Mouse (Mus musculus) erythroblast, embryonic 14.5 days (primary cell): ENCODE data around the gene Msi2. TPM values are rescaled to one million over a fixed set of nuclear protein-coding genes. Genes with fewer than 3 reads are reported as not detected.

Experiments
- H3K27me3 ChIP-seq: 2 replicates; pipeline ENCODE4 v1.6.1; 2012; ENCODE audit warnings: inconsistent platforms; ENCODE audit not compliant: control insufficient read depth
- H3K36me3 ChIP-seq: 2 replicates; pipeline ENCODE4 v1.6.1; 2012; ENCODE audit warnings: mild to moderate bottlenecking, inconsistent platforms; ENCODE audit not compliant: control insufficient read depth
- H3K4me1 ChIP-seq: 2 replicates; pipeline ENCODE4 v1.6.1; 2012; ENCODE audit warnings: inconsistent platforms; ENCODE audit not compliant: control insufficient read depth
- H3K4me3 ChIP-seq: replicated peaks from 2 replicates; pipeline ENCODE3; 2012; ENCODE audit warnings: moderate library complexity, mild to moderate bottlenecking, inconsistent platforms
- H3K9me3 ChIP-seq: 2 replicates; pipeline ENCODE4 v1.6.1; 2012; ENCODE audit warnings: low read length, inconsistent platforms, mixed read lengths; ENCODE audit not compliant: control insufficient read depth
- GATA1 ChIP-seq: IDR thresholded peaks from 2 replicates; pipeline ENCODE4 v1.6.1; 2012; ENCODE audit warnings: low read length, inconsistent platforms, mixed read lengths
- TAL1 ChIP-seq: IDR thresholded peaks from 3 replicates; pipeline ENCODE4 v1.6.1; 2012; ENCODE audit warnings: low read length, inconsistent platforms, mixed read lengths
- polyA plus RNA-seq: library from polyadenylated mRNA; stranded (reverse); fragments of >175 nt; gene quantifications from 2 replicates; pipeline ENCODE4 v1.2.3, GENCODE M21; 2012

The Msi2 gene
- polyA plus RNA-seq, 1 experiment, result 0.45 TPM

DNA sequence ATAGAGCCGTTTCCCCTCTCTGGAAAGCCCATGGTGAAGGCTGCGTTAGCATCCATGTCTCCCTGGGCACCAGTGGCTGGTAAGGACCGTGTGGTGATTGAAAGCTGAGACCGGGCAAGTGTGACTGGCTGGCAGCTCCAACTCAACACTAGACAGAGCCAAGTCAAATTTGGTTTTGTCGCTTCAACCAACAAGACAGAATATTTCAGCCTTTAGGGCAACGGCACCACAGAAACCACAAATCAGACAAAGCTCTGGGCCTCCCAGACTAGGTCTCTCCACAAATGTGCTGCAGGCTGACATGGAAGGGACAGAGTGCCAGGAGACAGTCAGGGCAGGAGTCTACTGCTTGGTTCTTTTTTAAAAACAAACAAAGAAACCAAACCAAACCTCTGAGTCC lies 282.8 kb downstream of the Msi2 start:
- H3K4me3 ChIP-seq, result no peak overlapping the region
- TF ChIP-seq TAL1, result no peak
- no peak for TF ChIP-seq GATA1
- no peaks in the 10 kb centered on the region for H3K9me3 ChIP-seq
- H3K27me3 ChIP-seq, result no peaks in the 10 kb centered on the region
- H3K36me3 ChIP-seq, result no peaks in the 10 kb centered on the region
- no peaks in the 10 kb centered on the region for H3K4me1 ChIP-seq

DNA sequence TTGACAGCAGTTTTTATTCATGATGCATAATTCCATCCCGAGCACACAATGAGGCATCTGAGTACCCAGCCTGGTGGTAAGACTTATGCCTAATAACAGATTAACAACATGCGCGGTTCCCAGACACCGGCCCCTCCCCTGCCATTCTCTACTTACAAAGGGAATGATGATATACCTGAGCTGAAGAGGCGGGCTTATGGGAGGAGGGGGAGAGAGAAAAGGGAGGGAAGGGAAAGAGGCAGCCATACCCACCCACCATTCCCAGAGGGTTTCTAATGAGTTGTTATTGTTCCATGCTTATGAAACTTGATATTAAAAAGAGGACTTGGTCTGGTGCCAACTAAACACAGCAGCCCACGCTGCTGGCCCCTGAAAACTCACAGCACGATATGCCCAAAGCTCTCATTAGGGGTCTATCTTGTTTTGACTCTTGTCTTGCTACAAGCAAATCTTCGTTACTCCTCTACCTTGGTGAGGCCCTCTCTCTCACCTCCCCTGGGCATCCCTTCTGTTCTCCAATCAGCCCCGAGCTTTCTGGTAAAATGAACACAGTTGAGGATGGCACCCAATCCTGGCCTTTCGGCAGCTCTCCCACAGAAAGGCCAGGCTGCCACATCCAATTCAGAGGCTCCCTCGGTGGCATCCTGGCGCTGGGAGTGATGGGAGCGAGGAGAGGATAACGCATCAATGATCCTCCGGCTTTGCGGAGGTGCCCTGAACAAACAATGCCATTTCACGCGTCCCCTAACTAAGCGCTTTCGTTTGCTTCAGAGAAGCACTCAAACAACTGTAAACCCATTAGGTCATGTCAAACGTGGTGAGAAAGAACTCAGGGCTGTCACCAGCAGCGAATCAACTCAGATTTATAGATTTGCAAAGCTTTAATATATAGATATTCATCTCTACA lies 286.7 kb downstream of the Msi2 start:
- no peaks in the 10 kb centered on the region for H3K27me3 ChIP-seq
- H3K4me1 ChIP-seq, result no peaks in the 10 kb centered on the region
- TF ChIP-seq GATA1 (no peak), TAL1 (no peak)
- no peaks in the 10 kb centered on the region for H3K36me3 ChIP-seq
- no peak overlapping the region for H3K4me3 ChIP-seq
- H3K9me3 ChIP-seq, result no peaks in the 10 kb centered on the region

DNA sequence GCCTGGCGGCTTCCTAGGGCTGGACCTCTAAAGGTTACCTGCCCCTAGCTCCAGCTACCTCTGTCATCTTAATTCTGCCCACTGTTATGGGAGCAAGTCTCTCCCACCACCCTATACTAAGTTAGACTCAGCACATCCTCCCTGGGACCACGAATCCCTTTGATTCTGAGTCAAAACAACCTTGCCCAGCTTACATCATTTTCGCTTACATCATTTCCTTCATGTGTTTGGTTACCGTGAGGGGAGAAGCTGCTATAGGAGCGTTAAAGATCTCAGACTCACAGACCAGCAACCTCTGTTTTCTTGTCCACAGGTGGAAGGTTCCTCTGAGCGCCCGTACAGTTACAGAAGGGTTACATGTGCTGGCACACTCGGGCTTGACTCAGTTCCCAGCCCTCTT lies 288.0 kb downstream of the Msi2 start:
- Histone ChIP-seq H3K36me3 (no peaks in the 10 kb centered on the region), H3K9me3 (no peaks in the 10 kb centered on the region), H3K4me3 (no peak overlapping the region), H3K27me3 (no peaks in the 10 kb centered on the region), H3K4me1 (no peaks in the 10 kb centered on the region)
- TF ChIP-seq TAL1, result no peak
- TF ChIP-seq GATA1, result no peak

DNA sequence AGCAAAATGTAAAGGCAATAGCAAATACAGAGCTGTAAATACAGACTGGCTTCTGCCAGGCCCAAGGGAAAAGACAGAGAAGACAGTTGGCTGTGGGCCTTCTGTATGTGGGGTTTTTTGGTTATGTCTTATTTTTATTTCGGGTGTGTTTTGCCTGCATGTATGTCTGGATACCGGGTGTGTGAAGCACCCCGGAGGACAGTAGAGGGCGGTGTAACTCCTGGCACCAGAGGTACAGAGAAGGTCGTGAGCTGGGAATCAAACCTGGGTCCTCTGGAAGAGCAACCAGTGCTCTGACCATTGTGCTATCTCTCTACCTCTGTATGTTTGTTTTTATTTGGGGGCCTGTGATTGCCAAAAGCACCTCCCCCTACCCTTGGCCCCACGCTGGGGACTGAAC lies 288.6 kb downstream of the Msi2 start:
- no peaks in the 10 kb centered on the region for H3K9me3 ChIP-seq
- no peak overlapping the region for H3K4me3 ChIP-seq
- no peaks in the 10 kb centered on the region for H3K27me3 ChIP-seq
- TF ChIP-seq GATA1 (no peak), TAL1 (no peak)
- no peaks in the 10 kb centered on the region for H3K36me3 ChIP-seq
- no peaks in the 10 kb centered on the region for H3K4me1 ChIP-seq

DNA sequence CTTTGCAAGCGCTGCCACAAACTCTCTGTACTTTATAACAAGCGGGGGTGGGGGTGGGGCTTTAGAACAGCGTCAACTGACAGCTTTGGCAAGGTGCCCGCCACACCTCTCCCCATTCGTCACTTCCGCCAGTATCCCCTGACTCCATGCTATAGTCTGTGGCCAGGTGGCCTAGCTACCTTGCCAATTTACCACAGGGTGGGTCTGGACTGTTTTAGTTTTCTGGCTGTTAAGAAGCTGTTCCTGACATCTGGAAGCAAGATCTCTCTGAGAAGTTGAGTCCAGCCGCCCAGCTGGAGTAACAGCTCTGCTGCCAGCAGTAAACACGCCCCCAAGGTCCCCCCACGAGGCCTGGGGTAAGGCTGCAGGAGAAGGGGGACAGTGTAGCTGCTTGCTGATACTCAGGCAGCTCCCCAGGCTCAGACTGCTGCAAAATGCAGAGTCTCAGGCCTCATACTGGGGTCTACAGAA lies 292.6 kb downstream of the Msi2 start:
- H3K4me1 ChIP-seq, result no peaks in the 10 kb centered on the region
- H3K9me3 ChIP-seq, result no peaks in the 10 kb centered on the region
- H3K27me3 ChIP-seq, result no peaks in the 10 kb centered on the region
- no peak overlapping the region for H3K4me3 ChIP-seq
- no peaks in the 10 kb centered on the region for H3K36me3 ChIP-seq
- TF ChIP-seq TAL1 (no peak), GATA1 (no peak)

DNA sequence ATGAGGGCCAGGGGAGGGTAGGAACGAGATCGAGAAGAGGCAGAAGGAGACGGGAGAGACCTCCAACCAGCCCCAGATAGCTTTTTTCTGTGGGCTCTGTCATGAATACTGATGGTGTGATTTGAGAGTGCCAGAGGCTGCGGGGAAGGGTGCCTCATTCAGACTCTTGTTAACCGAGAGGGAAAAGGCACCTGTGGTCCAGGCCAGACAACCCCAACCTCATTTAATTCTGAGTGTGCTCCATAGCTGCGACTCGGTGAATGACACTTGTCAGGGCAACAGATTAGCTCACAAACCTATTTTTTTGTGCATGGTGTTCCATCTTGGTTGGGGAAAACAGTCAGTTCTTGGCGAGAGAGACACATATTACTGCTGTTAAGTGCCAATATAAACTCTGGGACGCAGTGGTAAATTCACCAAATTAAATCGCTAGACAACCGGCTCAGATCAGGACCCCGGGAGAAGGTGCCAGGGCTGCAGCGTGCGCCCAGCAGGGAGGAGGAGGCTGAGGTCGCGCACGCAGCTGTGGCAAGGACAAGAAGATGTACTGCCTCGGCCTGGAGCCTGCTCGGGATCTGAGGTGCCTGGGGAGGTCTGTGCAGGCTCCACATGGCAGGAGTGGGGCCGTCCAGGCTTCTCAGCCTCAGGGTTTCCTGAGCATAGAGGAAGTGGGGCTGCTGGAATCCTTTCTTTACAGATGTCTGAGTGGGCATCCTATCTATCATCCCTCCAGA lies 294.1 kb downstream of the Msi2 start:
- Histone ChIP-seq H3K9me3 (no peaks in the 10 kb centered on the region), H3K4me3 (no peak overlapping the region), H3K36me3 (no peaks in the 10 kb centered on the region), H3K27me3 (no peaks in the 10 kb centered on the region), H3K4me1 (no peaks in the 10 kb centered on the region)
- no peak for TF ChIP-seq TAL1
- TF ChIP-seq GATA1, result no peak

DNA sequence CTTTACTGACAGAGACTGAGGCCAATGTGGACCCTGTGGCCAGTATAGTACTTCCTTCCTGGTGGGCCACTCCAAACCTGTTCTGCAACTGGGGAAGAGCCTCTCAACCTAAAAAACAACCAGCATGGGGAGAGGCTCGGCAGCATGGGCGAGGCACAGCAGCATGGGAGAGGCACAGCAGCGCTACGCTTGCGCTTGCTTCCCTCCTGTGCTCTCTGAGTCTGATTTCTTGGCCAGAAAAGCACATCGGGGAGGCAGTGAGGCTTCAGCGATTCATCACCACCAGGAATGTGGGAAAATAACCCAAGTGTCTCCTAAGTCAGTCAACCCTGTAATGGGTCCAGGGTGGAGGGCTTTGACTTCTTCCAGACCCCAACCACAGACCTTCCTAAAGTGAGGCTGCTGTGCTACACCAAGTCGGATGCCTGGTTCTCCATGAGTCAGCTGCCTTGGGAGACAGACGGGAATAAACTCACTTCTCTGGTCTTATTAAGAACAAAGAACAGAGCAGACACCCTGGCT lies 297.2 kb downstream of the Msi2 start:
- TF ChIP-seq TAL1, result no peak
- no peak for TF ChIP-seq GATA1

DNA sequence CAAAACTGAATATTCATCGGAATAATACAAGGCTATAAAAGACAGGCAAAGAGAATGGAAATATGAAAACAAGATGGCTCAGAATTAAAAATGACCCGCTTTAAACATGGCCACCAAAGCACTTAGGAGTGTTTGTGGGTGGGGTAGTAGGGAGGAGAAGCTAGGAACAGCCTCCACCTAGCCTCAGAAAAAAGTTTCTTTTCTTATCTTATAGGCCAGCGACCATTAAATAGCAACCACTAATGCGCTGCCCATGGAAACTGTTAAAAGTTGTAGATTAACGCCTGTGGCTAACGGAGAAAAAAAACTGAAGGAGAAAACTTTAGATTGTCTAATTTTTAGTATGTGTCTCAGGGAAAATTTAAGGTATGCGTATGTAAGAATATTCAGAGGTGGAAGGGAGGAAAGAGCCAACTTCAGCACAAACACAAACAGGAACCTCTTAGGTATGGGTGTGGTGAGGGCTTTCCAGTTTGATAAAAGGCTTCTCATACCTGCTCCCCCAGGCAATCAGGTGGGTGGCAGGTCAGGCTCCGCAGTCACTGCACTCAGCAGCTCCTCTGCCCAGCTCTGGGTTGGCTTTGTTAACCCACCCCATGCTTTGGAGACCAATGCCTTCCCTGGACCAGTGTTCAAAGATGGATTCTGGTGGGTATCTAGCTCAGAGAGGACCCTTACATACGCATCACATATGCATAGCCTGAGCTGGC lies 298.5 kb downstream of the Msi2 start:
- no peaks in the 10 kb centered on the region for H3K9me3 ChIP-seq
- no peaks in the 10 kb centered on the region for H3K36me3 ChIP-seq
- H3K4me1 ChIP-seq, result no peaks in the 10 kb centered on the region
- no peaks in the 10 kb centered on the region for H3K27me3 ChIP-seq
- no peak for TF ChIP-seq GATA1
- TF ChIP-seq TAL1, result no peak
- H3K4me3 ChIP-seq, result no peak overlapping the region

More for the DNA sequence above, 297.2 kb downstream of the Msi2 start:
- Histone ChIP-seq H3K9me3 (no peaks in the 10 kb centered on the region), H3K4me3 (no peak overlapping the region), H3K27me3 (no peaks in the 10 kb centered on the region), H3K4me1 (no peaks in the 10 kb centered on the region), H3K36me3 (no peaks in the 10 kb centered on the region)

DNA sequence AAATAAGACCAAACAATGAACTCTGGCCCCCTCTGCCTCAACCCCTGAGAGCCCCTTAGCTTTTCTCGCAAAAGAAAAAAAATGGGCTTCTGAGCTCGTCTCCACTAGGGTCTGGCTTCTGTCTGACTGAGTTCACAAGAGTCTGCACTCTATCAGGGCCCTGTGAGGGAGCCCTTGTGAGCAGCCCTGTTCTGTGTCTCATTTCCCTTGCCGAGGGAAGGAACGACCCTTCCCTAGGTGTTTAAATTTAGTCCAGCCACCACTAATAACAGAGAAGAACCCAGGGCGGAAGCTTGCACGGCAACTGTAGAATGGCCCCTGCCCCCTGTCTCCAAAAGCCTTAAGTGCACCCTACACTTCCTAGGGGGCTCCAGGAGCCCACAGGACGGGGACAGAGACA lies 299.2 kb downstream of the Msi2 start:
- Histone ChIP-seq H3K4me3 (no peak overlapping the region), H3K36me3 (no peaks in the 10 kb centered on the region), H3K4me1 (no peaks in the 10 kb centered on the region), H3K27me3 (no peaks in the 10 kb centered on the region), H3K9me3 (no peaks in the 10 kb centered on the region)
- TF ChIP-seq TAL1, result no peak
- TF ChIP-seq GATA1, result no peak
